Mouse (Mus musculus) liver, embryonic 14.5 days (tissue): ENCODE results near the gene Kras.

Source experiments
- CTCF ChIP-seq: IDR thresholded peaks from 2 replicates; pipeline ENCODE4 v1.5.1; 2016; ENCODE audit warnings: antibody characterized with exemption, low read depth, control low read depth
- EP300 ChIP-seq: IDR thresholded peaks from 2 replicates; pipeline ENCODE4 v1.6.1; 2016; ENCODE audit warnings: antibody characterized with exemption, low read depth

DNA sequence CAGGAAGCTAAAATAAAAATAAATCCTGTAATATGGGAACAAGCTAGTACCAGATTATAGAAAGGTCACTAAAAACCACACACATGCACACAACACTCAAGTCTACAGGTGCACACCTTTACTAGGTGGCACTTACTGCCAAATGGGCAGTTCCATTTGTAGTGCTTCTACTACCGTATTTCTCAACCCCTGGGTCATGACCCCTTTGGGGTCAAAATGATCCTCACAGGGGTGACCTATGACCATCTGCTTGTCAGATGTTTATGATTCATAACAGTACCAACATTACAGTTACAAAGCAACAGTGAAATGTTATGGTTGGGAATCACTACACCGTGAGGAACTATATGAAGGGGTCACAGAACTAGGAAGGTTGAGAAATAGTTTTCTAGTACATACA, 36.1 kb downstream of the Kras start:
- no peak for TF ChIP-seq CTCF
- no peak for TF ChIP-seq EP300
